Mouse (Mus musculus) Patski (cell line): Measurements from ENCODE around the gene 1700125H20Rik. TPM values are rescaled to one million over a fixed set of nuclear protein-coding genes. Genes with fewer than 3 reads are reported as not detected.

Source experiments
- ATAC-seq: fragments of 100-300 bp; one replicate; pipeline ENCODE4 v1.8.0; 2021
- CTCF ChIA-PET: fragments of 350-600 bp; sonication (Branson Sonifier 250); formaldehyde crosslinking; loops from one replicate; lab custom pipeline; 2022; ENCODE audit warnings: inconsistent platforms; lab: Charles Lee
- POLR2A ChIA-PET: fragments of 350-600 bp; sonication (Branson Sonifier 250); formaldehyde crosslinking; loops from one replicate; lab custom pipeline; 2022; ENCODE audit warnings: antibody characterized with exemption, inconsistent platforms; lab: Charles Lee
- DNase-seq: peaks from one replicate; pipeline ENCODE4 v3.0.0-alpha.2; 2011; ENCODE audit warnings: low read depth, low spot score
- H3K27me3 ChIP-seq: fragments of 371-371 bp; one replicate; pipeline ENCODE4 v1.5.1; 2021
- CTCF ChIP-seq: fragments of 100-300 bp; IDR thresholded peaks from one replicate; pipeline ENCODE4 v1.5.1; 2021
- in situ Hi-C: fragments of 300-500 bp; cut with MboI; formaldehyde crosslinking; loops from 3 replicates; pipeline ENCODE4 v1.11.1; 2018; ENCODE audit warnings: low pct_unique_long_range_greater_than_20kb, mixed read lengths
- polyA plus RNA-seq: library from polyadenylated mRNA; unstranded; gene quantifications from one replicate; pipeline ENCODE4 v1.2.3, GENCODE M21; 2021

The 1700125H20Rik gene
- polyA plus RNA-seq, 1 experiment from 2014 or later, result 0.09 TPM

- no peaks in the 10 kb centered on the region for H3K27me3 ChIP-seq
- in situ Hi-C loops, result no loop called here
- ChIA-PET POLR2A (interaction anchor here (0.6 kb wide), 1 partner anchor 18 kb away, joined by 3 read pairs; no protein-coding TSS in a partner anchor), CTCF (interaction anchor here (1.1 kb wide), 1 partner anchor 9 kb away, joined by 3 read pairs; no protein-coding TSS in a partner anchor)
- ATAC-seq (no peak), DNase-seq (no peak)
- no peak for TF ChIP-seq CTCF
These were observed 44.5 kb downstream of the 1700125H20Rik start for GRCm38 (mm10) chr11:85214679-85215078.

DNA sequence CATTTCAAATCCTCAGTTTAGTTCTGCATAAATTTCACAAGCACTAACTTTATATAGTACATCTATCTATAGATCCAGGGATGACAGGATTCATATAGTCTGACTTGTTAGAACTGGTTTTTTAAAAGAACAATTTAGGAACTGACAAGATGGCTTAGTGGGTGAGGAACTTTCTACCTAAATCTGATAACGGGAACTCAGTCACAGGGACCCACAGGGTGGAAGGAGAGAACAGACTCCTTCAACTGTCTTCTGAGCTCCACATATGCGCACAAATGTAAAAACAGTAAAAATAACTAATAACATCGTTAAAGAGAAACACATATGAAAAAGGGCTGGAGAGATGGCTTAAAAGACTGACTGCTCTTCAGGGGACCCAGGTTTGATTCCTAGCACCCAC, 48.8 kb downstream of the 1700125H20Rik start:
- ChIA-PET POLR2A (no interaction called here), CTCF (interaction anchor here (1.4 kb wide), 1 partner anchor 35 kb away, joined by 3 read pairs; no protein-coding TSS in a partner anchor)
- ATAC-seq (no peak), DNase-seq (no peak)
- in situ Hi-C loops, result no loop called here
- no peaks in the 10 kb centered on the region for H3K27me3 ChIP-seq
- no peak for TF ChIP-seq CTCF

GRCm38 (mm10) chr11:85222561-85222960, 52.4 kb downstream of the 1700125H20Rik start:
- POLR2A ChIA-PET, result interaction anchor here (0.8 kb wide), 1 partner anchor 12 kb away, joined by 3 read pairs; no protein-coding TSS in a partner anchor
- no peak for TF ChIP-seq CTCF
- DNase-seq (no peak), ATAC-seq (no peak)
- CTCF ChIA-PET, result interaction anchor here (3.2 kb wide), 1 partner anchor 20 kb away, joined by 8 read pairs; no protein-coding TSS in a partner anchor
- in situ Hi-C loops, result no loop called here
- H3K27me3 ChIP-seq, result no peaks in the 10 kb centered on the region

- DNase-seq (peak; percentile 55), ATAC-seq (peak; percentile 69)
- H3K27me3 ChIP-seq, result no peaks in the 10 kb centered on the region
- no peak for TF ChIP-seq CTCF
- in situ Hi-C loops, result no loop called here
- POLR2A ChIA-PET, result interaction anchor here (0.8 to 1.1 kb wide), 2 partner anchors 10 to 11 kb away, joined by 3 read pairs; no protein-coding TSS in a partner anchor
- CTCF ChIA-PET, result interaction anchor here (1.3 to 3.2 kb wide), 3 partner anchors 8 to 21 kb away, joined by 3 to 8 read pairs (median 3); no protein-coding TSS in a partner anchor
These were observed 53.0 kb downstream of the 1700125H20Rik start for GRCm38 (mm10) chr11:85223248-85223647.

Other genes with a start within 250 kb of the 1700125H20Rik start
- gene Car4, start 212.6 kb upstream of the 1700125H20Rik start, polyA plus RNA-seq, result not detected
- gene Usp32, start 30.2 kb upstream of the 1700125H20Rik start, polyA plus RNA-seq, result 36.8 TPM
- gene Appbp2, start 64.7 kb downstream of the 1700125H20Rik start, polyA plus RNA-seq, result 37.3 TPM
- 16.7 TPM for gene Ppm1d, start 140.8 kb downstream of the 1700125H20Rik start, polyA plus RNA-seq
- gene Bcas3, start 182.8 kb downstream of the 1700125H20Rik start, polyA plus RNA-seq, result 31.6 TPM